Mouse (Mus musculus): ENCODE results near the gene Nfkbil1. TPM values are rescaled to one million over a fixed set of nuclear protein-coding genes. Genes with fewer than 3 reads are reported as not detected.
"Not testable (repeated sequence)": the region's sequence is repeated elsewhere in the genome, so short reads cannot be mapped to it uniquely, and the experiment has no call there.

Gene Nfkbil1
- polyA plus RNA-seq, 1 experiment = 15.7 TPM

GRCm38 (mm10) chr17:35237504-35237903, 1.9 kb upstream of the Nfkbil1 start:
- no peak for DNase-seq (ENCODE audit: low read depth)

DNA sequence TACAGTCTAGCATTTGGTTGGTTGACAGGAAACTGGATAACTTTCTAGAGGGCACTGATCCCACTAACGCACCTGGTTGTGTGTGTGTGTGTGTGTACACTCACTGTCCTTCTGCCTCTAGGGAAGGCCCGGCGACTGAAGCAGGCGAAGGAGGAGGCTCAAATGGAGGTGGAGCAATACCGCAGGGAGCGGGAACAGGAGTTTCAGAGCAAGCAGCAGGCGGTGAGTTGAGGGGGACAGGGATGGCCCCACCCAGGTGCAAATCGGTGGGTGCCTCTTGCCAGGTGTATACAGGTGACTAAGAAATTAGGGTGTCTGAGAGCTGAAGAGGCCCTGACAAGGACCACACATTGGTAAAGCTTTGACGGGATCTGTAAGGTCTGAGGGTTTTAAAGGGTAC, 1.4 kb upstream of the Nfkbil1 start:
- DNase-seq (ENCODE audit: low read depth) = no peak

GRCm38 (mm10) chr17:35236390-35236746, 776 bp upstream of the Nfkbil1 start:
- DNase-seq (ENCODE audit: low read depth) = no peak

- no peak for DNase-seq (ENCODE audit: low read depth)
Observed at GRCm38 (mm10) chr17:35234903-35235302, 689 bp downstream of the Nfkbil1 start.

DNA sequence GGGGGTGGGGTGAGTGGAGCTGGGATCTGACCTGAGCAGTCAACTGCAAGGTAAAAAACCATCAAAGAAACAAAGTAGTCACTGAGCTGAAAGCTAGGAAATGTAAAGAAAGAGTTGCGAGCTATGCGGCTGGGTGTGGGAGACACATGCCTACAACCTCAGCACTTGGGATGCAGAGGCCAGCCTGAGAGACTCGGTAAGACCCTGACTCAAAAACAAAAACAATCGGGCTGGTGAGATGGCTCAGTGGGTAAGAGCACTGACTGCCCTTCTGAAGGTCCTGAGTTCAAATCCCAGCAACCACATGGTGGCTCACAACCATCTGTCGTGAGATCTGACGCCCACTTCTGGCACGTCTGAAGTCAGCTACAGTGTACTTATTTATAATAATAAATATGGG, 1.5 kb downstream of the Nfkbil1 start:
- not testable (repeated sequence) for DNase-seq (ENCODE audit: low read depth)

DNA sequence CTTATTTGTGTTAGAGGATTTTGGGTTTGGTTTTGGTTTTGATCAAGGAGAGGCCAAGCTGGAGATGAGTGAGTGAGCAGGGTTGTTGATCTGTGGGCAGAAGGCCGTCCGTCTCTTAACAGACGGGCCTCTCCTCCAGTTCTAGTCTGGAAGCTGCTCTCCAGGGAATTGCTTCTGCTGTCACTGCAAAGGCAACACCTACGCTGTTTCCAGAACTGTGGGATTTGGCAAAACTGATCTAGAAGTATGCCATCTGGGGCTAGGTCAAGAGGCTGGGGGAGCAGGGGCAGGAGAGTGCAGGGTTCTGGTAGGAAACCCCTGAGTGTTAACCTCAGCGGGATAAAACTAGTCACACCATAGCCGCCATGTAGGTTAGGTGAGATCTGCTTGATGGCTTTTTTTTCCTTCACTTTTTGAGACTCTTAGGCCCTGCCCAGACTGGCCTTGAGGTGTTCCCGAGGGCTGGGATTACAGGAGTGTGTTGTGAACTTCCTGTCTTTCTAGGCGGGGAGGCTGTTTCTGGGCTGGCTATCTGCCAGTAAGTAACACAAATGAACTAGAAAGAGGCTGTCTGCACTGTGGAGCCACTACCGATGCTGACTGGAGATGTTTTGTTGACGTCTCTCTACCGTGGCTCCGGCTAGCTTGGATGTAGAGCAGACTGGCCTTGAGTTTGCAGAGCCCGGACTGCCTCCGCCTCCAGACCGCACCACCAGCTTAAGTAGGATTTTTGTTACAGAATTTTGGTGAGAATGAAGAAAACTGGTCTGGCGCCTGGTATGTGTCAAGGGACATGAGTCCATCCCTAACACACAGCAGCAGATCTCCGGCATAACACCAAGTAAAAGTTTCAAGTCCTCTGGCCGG, 2.2 kb downstream of the Nfkbil1 start, which contains the start of gene Atp6v1g2:
TSS of gene Atp6v1g2 (plus strand) at position 547 of the 867 bp plus-strand sequence.
- DNase-seq (ENCODE audit: low read depth) = no peak

- no peak for DNase-seq (ENCODE audit: low read depth)
Observed at GRCm38 (mm10) chr17:35232659-35233058, 2.9 kb downstream of the Nfkbil1 start.

DNA sequence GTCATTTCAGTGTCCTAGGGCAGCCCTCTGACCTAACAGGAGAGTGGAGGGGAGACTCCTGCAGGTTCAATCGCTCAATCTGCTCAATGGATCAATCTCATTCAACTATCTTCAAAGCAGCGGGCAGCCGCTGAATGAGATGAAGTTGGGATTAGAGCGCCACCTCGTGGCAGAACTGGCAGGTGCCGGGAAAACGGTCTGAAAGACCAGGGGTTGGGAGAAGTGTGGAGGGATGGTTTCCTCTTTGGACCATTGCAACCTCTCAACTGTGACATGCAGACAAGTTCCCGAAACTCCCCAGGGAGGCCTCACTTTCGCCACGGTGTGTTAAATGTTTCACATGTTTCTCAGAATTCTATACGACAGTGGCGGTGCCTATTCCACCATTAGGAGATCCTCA, 3.5 kb downstream of the Nfkbil1 start:
- DNase-seq (ENCODE audit: low read depth) = no peak

GRCm38 (mm10) chr17:35231022-35231421, 4.6 kb downstream of the Nfkbil1 start:
- no peak for DNase-seq (ENCODE audit: low read depth)

DNA sequence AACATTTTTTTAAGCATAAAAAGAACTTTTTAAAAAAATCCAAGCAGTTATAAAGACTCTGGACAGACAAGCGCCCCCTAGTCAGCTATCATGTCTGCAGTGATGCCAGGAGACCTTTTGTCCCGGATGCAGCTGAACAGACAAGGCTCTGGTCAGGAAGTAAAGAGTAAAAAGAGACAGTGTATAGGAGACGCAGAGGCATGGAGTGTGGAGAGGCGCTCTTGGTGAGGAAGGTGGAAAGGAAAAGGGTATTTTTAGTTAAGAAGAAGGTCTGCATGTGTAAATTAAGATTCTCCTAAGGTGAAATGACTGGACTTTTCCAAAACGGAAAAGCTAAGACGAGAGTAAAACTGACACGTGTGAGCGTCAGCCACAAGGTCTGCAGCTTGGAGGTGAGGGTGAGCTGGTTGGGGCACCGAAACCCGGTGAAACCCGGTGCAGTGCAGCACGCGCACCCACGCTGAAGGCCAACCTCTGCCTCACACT, 9.0 kb downstream of the Nfkbil1 start:
- DNase-seq (ENCODE audit: low read depth) = no peak

GRCm38 (mm10) chr17:35225456-35225855, 10.1 kb downstream of the Nfkbil1 start:
- DNase-seq (ENCODE audit: low read depth) = no peak

GRCm38 (mm10) chr17:35224641-35225040, 11.0 kb downstream of the Nfkbil1 start:
- DNase-seq (ENCODE audit: low read depth) = no peak

GRCm38 (mm10) chr17:35222299-35222698, 13.3 kb downstream of the Nfkbil1 start:
- no peak for DNase-seq (ENCODE audit: low read depth)

GRCm38 (mm10) chr17:35220156-35220952, 15.2 kb downstream of the Nfkbil1 start, which contains the start of gene Gm16181:
TSS of gene Gm16181 (plus strand) at chr17:35220834.
- DNase-seq (ENCODE audit: low read depth) = no peak

DNA sequence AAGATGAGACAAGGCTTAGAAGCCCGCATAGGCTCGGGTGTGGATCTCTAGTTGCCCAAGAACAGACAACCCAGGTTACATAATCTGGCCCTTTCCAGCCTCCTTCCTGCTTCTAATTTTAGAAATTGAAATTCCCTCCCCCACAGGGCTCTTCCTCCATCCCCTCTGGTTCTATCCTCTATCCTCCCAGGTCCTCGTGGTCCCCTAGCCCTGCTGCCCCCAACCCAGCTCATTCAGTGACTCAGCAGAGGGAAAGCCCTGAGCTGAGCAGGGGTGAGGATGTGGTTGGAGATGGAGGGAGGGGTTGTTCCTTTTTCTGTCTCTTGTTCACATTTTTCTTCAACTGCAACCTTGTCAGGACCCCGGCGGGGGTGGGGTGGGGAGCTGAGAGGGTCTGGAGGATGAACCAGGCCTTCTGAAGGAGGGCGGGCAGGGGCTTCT, 16.0 kb downstream of the Nfkbil1 start:
- DNase-seq (ENCODE audit: low read depth) = no peak

GRCm38 (mm10) chr17:35218516-35219193, 16.9 kb downstream of the Nfkbil1 start:
- no peak for DNase-seq (ENCODE audit: low read depth)

- no peak for DNase-seq (ENCODE audit: low read depth)
Observed at GRCm38 (mm10) chr17:35213071-35213470, 22.5 kb downstream of the Nfkbil1 start.

- no peak for DNase-seq (ENCODE audit: low read depth)
Observed at GRCm38 (mm10) chr17:35210593-35210992, 25.0 kb downstream of the Nfkbil1 start.

- DNase-seq (ENCODE audit: low read depth) = no peak
Observed at GRCm38 (mm10) chr17:35209785-35210535, 25.6 kb downstream of the Nfkbil1 start.

GRCm38 (mm10) chr17:35205380-35205769, 30.2 kb downstream of the Nfkbil1 start:
- DNase-seq (ENCODE audit: low read depth) = no peak

All from gonadal fat pad, adult 2 months (tissue).